Comparison of ENCODE assay signal across 9 mouse cellular contexts in the genomic region with DNA sequence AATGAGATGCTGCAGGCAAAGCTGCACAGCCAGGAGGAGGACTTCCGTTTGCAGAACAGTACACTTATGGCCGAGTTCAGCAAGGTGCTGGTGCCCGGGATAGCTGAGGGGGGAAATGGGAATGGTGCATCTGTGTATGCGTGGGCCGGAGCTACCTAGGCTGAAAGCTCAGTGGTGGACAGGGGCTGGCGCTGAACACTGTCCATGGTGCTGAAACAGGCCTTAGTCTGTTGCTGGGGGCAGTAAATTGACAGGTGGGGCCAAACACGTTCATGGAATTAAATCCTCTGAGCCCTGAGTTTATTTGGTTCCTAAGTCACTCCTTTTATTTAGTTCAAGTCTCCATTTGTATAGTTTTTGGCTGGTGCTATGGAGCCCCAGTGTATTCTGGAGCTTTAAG. TPM values are rescaled to one million over a fixed set of nuclear protein-coding genes. Genes with fewer than 3 reads are reported as not detected.
A peak's percentile ranks its signal among the peaks of the same experiment; 100 is the strongest.
DNase-seq lines count a peak whose midpoint lies in the region; ATAC-seq lines count a peak whose summit lies in the region.
"Had no signal": no experiment of that assay in that cellular context is flagged by ENCODE, and none has a peak within 500 bp of the region (broad histone marks: within the 10 kb centered on the region; RNA-seq: fewer than 3 reads in every experiment).

No protein-coding gene starts in this region.

- ATAC-seq in megakaryocyte, adult 5-6 weeks (ENCODE audit: poor library complexity, severe bottlenecking): no peak

- no peak overlapping the region for H3K27ac ChIP-seq in heart, embryonic 10.5 days
- H3K27ac ChIP-seq: embryonic facial prominence, embryonic 13.5 days had no signal

- peaks cover 10% of the 10 kb centered on the region for H3K36me3 ChIP-seq in heart, embryonic 10.5 days

- peak; percentile 76 for DNase-seq in heart, embryonic 10.5 days (ENCODE audit: low spot score)
- no peak for DNase-seq in heart, adult 8-10 months (ENCODE audit: low spot score)
- DNase-seq in B cell, adult 2 months: peak; percentile 25 to 38
- DNase-seq in embryo, embryonic 11 days: peak; percentile 48
- peak; percentile 32 for DNase-seq in lung, postnatal 36 days
- no peak for DNase-seq in right cerebral cortex, adult 2 months (ENCODE audit: low spot score in 2 of 2)
- DNase-seq in urinary bladder, adult 2 months (ENCODE audit: low spot score): no peak

- H3K4me3 ChIP-seq in heart, embryonic 10.5 days: no peak overlapping the region
- H3K4me3 ChIP-seq: embryonic facial prominence, embryonic 13.5 days had no signal

- 18% methylated on average over 7 of the region's 7 CpGs for WGBS in heart, embryonic 10.5 days

- H3K27me3 ChIP-seq in heart, embryonic 10.5 days (ENCODE audit: insufficient read depth, poor library complexity, severe bottlenecking): no peaks in the 10 kb centered on the region
- H3K27me3 ChIP-seq: embryonic facial prominence, embryonic 13.5 days had no signal

- no peaks in the 10 kb centered on the region for H3K9me3 ChIP-seq in heart, embryonic 10.5 days
- H3K9me3 ChIP-seq: embryonic facial prominence, embryonic 13.5 days had no signal

- H3K4me1 ChIP-seq in heart, embryonic 10.5 days: no peaks in the 10 kb centered on the region

RNA-seq across cellular contexts. Expression of a gene that starts 5.5 kb away (rescaled TPM):
- polyA plus RNA-seq in heart, embryonic 10.5 days (2016; fragmentation: Nextera tagmentation; extraction: Ambion mirVana): 35.4 and 37.6 TPM in 2 replicates
- total RNA-seq in heart, adult 8-10 months (2022): 10 to 100 TPM; 23.1 to 26.1 (median 24.7) TPM
- 49.5 and 53.1 TPM in 2 replicates for polyA plus RNA-seq in urinary bladder, adult 2 months (2012; rRNA removed)
- total RNA-seq in megakaryocyte, adult 5-6 weeks (2015): 39.5 and 55.4 TPM in 2 replicates
- 70.5 and 81.9 TPM in 2 replicates for total RNA-seq in megakaryocyte, adult 5-6 weeks (2017)

RNA-seq across cellular contexts. Expression of a gene that starts 27.1 kb away (rescaled TPM):
- 1.1 and 1.4 TPM in 2 replicates for polyA plus RNA-seq in heart, embryonic 10.5 days (2016; fragmentation: Nextera tagmentation; extraction: Ambion mirVana)
- total RNA-seq in heart, adult 8-10 months (2022): under 1 TPM; 0.23 to 0.30 (median 0.27) TPM
- 1.7 and 2.4 TPM in 2 replicates for polyA plus RNA-seq in urinary bladder, adult 2 months (2012; rRNA removed)
- total RNA-seq in megakaryocyte, adult 5-6 weeks (2015): 0.39 and 0.49 TPM in 2 replicates
- 0.20 and 0.29 TPM in 2 replicates for total RNA-seq in megakaryocyte, adult 5-6 weeks (2017)

RNA-seq across cellular contexts. Expression of a gene that starts 32.7 kb away (rescaled TPM):
- 22.7 and 23.2 TPM in 2 replicates for polyA plus RNA-seq in heart, embryonic 10.5 days (2016; fragmentation: Nextera tagmentation; extraction: Ambion mirVana)
- 10 to 100 TPM; 11.9 to 16.9 (median 14.8) TPM for total RNA-seq in heart, adult 8-10 months (2022)
- polyA plus RNA-seq in urinary bladder, adult 2 months (2012; rRNA removed): 11.2 and 23.7 TPM in 2 replicates
- total RNA-seq in megakaryocyte, adult 5-6 weeks (2015): 45.9 and 54.6 TPM in 2 replicates
- 22.3 and 39.4 TPM in 2 replicates for total RNA-seq in megakaryocyte, adult 5-6 weeks (2017)

RNA-seq across cellular contexts. Expression of a gene that starts 44.3 kb away (rescaled TPM):
- polyA plus RNA-seq in heart, embryonic 10.5 days (2016; fragmentation: Nextera tagmentation; extraction: Ambion mirVana): 8.6 and 11.7 TPM in 2 replicates
- 1 to 10 TPM in 1 of 4 experiments, under 1 TPM in 3; 0.37 to 1.0 (median 0.73) TPM for total RNA-seq in heart, adult 8-10 months (2022)
- polyA plus RNA-seq in urinary bladder, adult 2 months (2012; rRNA removed): 16.9 and 17.2 TPM in 2 replicates
- not detected in 2 replicates for total RNA-seq in megakaryocyte, adult 5-6 weeks (2015)
- total RNA-seq in megakaryocyte, adult 5-6 weeks (2017): not detected in 2 replicates

RNA-seq across cellular contexts. Expression of a gene that starts 46.1 kb away (rescaled TPM):
- polyA plus RNA-seq in heart, embryonic 10.5 days (2016; fragmentation: Nextera tagmentation; extraction: Ambion mirVana): 33.0 and 43.8 TPM in 2 replicates
- 10 to 100 TPM; 20.0 to 24.9 (median 21.5) TPM for total RNA-seq in heart, adult 8-10 months (2022)
- 31.4 and 43.4 TPM in 2 replicates for polyA plus RNA-seq in urinary bladder, adult 2 months (2012; rRNA removed)
- 43.2 and 50.6 TPM in 2 replicates for total RNA-seq in megakaryocyte, adult 5-6 weeks (2015)
- total RNA-seq in megakaryocyte, adult 5-6 weeks (2017): 70.2 and 73.0 TPM in 2 replicates

Comparison
In these comparisons a context has a peak if more than half of its experiments do, and no peak if none do; other contexts are left out.
1. DNase-seq: peak in heart, embryonic 10.5 days (single experiment), B cell, adult 2 months (2 of 2), embryo, embryonic 11 days (single experiment) and lung, postnatal 36 days (single experiment); none in heart, adult 8-10 months (single experiment), right cerebral cortex, adult 2 months (0 of 2) and urinary bladder, adult 2 months (single experiment).